Mouse (Mus musculus) neural tube, embryonic 12.5 days (tissue): Measurements from ENCODE around the gene Il11. TPM values are rescaled to one million over a fixed set of nuclear protein-coding genes. Genes with fewer than 3 reads are reported as not detected.
A peak's percentile ranks its signal among the peaks of the same experiment; 100 is the strongest.
"Not testable (repeated sequence)": the region's sequence is repeated elsewhere in the genome, so short reads cannot be mapped to it uniquely, and the experiment has no call there.

ENCODE experiments used
- ATAC-seq: fragments of 200-750 bp; cut with Nextera tagmentation; 2 replicates; pipeline ENCODE4 v1.8.0; 2017; ENCODE audit warnings: low read depth, mild to moderate bottlenecking, moderate TSS enrichment, moderate library complexity; ENCODE audit not compliant: low FRiP score
- H3K27ac ChIP-seq: fragments of 300-500 bp; sonication (generic); 2 replicates; pipeline ENCODE4 v1.5.1; 2016
- H3K27me3 ChIP-seq: fragments of 300-500 bp; sonication (generic); replicated peaks from 2 replicates; pipeline ENCODE4 v1.6.1; 2016; ENCODE audit warnings: mild to moderate bottlenecking
- H3K36me3 ChIP-seq: fragments of 300-500 bp; sonication (generic); 2 replicates; pipeline ENCODE4 v1.6.1; 2016; ENCODE audit warnings: mild to moderate bottlenecking
- H3K4me1 ChIP-seq: fragments of 300-500 bp; sonication (generic); 2 replicates; pipeline ENCODE4 v1.6.1; 2016
- H3K4me2 ChIP-seq: fragments of 300-500 bp; sonication (generic); replicated peaks from 2 replicates; pipeline ENCODE4 v1.6.1; 2016; ENCODE audit warnings: mild to moderate bottlenecking
- H3K4me3 ChIP-seq: fragments of 300-500 bp; sonication (generic); 2 replicates; pipeline ENCODE4 v1.5.1; 2016
- H3K9ac ChIP-seq: fragments of 300-500 bp; sonication (generic); 2 replicates; pipeline ENCODE4 v1.6.1; 2016; ENCODE audit warnings: mild to moderate bottlenecking
- H3K9me3 ChIP-seq: fragments of 300-500 bp; sonication (generic); 2 replicates; pipeline ENCODE4 v1.6.1; 2016; ENCODE audit warnings: mild to moderate bottlenecking
- WGBS: fragments of 180-500 bp; shearing (Covaris S2); methylation state at CpG from one replicate; pipeline ENCODE4 v1.1.7; 2016; 5-methylcytosine and 5-hydroxymethylcytosine counted together
- polyA plus RNA-seq: library from polyadenylated mRNA; unstranded; fragments of >200 nt; fragmentation: Nextera tagmentation; extraction: Ambion mirVana; gene quantifications from 2 replicates; pipeline ENCODE4 v1.2.1, GENCODE M21; 2016

Il11 gene
- polyA plus RNA-seq, 1 experiment from 2014 or later: 0.51 TPM

GRCm38 (mm10) chr7:4802247-4802646, 19.6 kb upstream of the Il11 start:
- no peak for ATAC-seq
- peaks cover 23% of the 10 kb centered on the region for H3K36me3 ChIP-seq
- H3K9ac ChIP-seq: no peak overlapping the region
- H3K27ac ChIP-seq: no peak overlapping the region
- no peaks in the 10 kb centered on the region for H3K27me3 ChIP-seq
- H3K4me1 ChIP-seq: no peaks in the 10 kb centered on the region
- no peak overlapping the region for H3K4me2 ChIP-seq
- H3K4me3 ChIP-seq: no peak overlapping the region
- H3K9me3 ChIP-seq: no peaks in the 10 kb centered on the region

GRCm38 (mm10) chr7:4795767-4796433, 13.2 kb upstream of the Il11 start:
- no peak overlapping the region for H3K9ac ChIP-seq
- H3K4me3 ChIP-seq: no peak overlapping the region
- no peak for ATAC-seq
- no peak overlapping the region for H3K4me2 ChIP-seq
- H3K27me3 ChIP-seq: no peaks in the 10 kb centered on the region
- peaks cover 38% of the 10 kb centered on the region for H3K36me3 ChIP-seq
- WGBS: 75% methylated on average over 7 of the region's 7 CpGs
- H3K4me1 ChIP-seq: peaks cover 14% of the 10 kb centered on the region
- H3K9me3 ChIP-seq: no peaks in the 10 kb centered on the region
- no peak overlapping the region for H3K27ac ChIP-seq

GRCm38 (mm10) chr7:4794631-4795168, 12.0 kb upstream of the Il11 start:
- no peak overlapping the region for H3K9ac ChIP-seq
- H3K27ac ChIP-seq: no peak overlapping the region
- H3K9me3 ChIP-seq: no peaks in the 10 kb centered on the region
- H3K4me2 ChIP-seq: peak overlapping the region; percentile 85
- H3K36me3 ChIP-seq: peaks cover 38% of the 10 kb centered on the region
- H3K27me3 ChIP-seq: peaks cover 2% of the 10 kb centered on the region; the same call in 1 of the 2 replicates
- no peak for ATAC-seq
- peaks cover 14% of the 10 kb centered on the region for H3K4me1 ChIP-seq
- WGBS: 87% methylated on average over 3 of the region's 3 CpGs
- peak overlapping the region; percentile 15 for H3K4me3 ChIP-seq

GRCm38 (mm10) chr7:4793674-4794073, 11.0 kb upstream of the Il11 start:
- ATAC-seq: no peak
- no peak overlapping the region for H3K27ac ChIP-seq
- peak overlapping the region; percentile 85 for H3K4me2 ChIP-seq
- H3K36me3 ChIP-seq: peaks cover 38% of the 10 kb centered on the region
- H3K9ac ChIP-seq: peak overlapping the region; percentile 97
- no peaks in the 10 kb centered on the region for H3K9me3 ChIP-seq
- peaks cover 15% of the 10 kb centered on the region for H3K4me1 ChIP-seq
- peak overlapping the region; percentile 88 for H3K4me3 ChIP-seq
- 44% methylated on average over 4 of the region's 4 CpGs for WGBS
- H3K27me3 ChIP-seq: peaks cover 7% of the 10 kb centered on the region; the same call in 1 of the 2 replicates

GRCm38 (mm10) chr7:4793248-4793647, 10.6 kb upstream of the Il11 start:
- Histone ChIP-seq H3K9ac (peak overlapping the region; percentile 97), H3K27ac (peak overlapping the region; percentile 72; the same call in 1 of the 2 replicates), H3K4me1 (peaks cover 19% of the 10 kb centered on the region), H3K4me3 (peak overlapping the region; percentile 88), H3K4me2 (peak overlapping the region; percentile 85), H3K36me3 (peaks cover 38% of the 10 kb centered on the region)
- 1% methylated on average over 31 of the region's 31 CpGs for WGBS
- peak; percentile 6 for ATAC-seq
- not testable (repeated sequence) for H3K9me3 ChIP-seq, H3K27me3 ChIP-seq

- 2% methylated on average over 50 of the region's 54 CpGs for WGBS
- Histone ChIP-seq H3K36me3 (peaks cover 36% of the 10 kb centered on the region), H3K9me3 (no peaks in the 10 kb centered on the region), H3K27me3 (peaks cover 7% of the 10 kb centered on the region; the same call in 1 of the 2 replicates), H3K4me1 (peaks cover 20% of the 10 kb centered on the region), H3K27ac (peak within 1 kb of the TSS; percentile 72), H3K9ac (peak within 1 kb of the TSS; percentile 97), H3K4me2 (peak within 1 kb of the TSS; percentile 85), H3K4me3 (peak within 1 kb of the TSS; percentile 88)
- peak; percentile 88 for ATAC-seq
Observed at GRCm38 (mm10) chr7:4792278-4793212, 9.9 kb upstream of the Il11 start, which contains the start of gene Rpl28. Rpl28 (plus strand) TSS chr7:4792874.

GRCm38 (mm10) chr7:4789436-4789935, 6.8 kb upstream of the Il11 start, which contains the start of gene Tmem238:
Tmem238 (minus strand) TSS chr7:4789656.
- Histone ChIP-seq H3K4me1 (peaks cover 16% of the 10 kb centered on the region), H3K9me3 (no peaks in the 10 kb centered on the region), H3K4me3 (peak within 1 kb of the TSS; percentile 54), H3K9ac (peak within 1 kb of the TSS; percentile 72), H3K36me3 (peaks cover 9% of the 10 kb centered on the region), H3K4me2 (peak within 1 kb of the TSS; percentile 89), H3K27ac (no peak within 1 kb of the TSS), H3K27me3 (peaks cover 7% of the 10 kb centered on the region; the same call in 1 of the 2 replicates)
- no peak; the same call in 1 of the 2 replicates for ATAC-seq
- WGBS: 8% methylated on average over 40 of the region's 40 CpGs

- H3K27ac ChIP-seq: no peak overlapping the region
Observed at GRCm38 (mm10) chr7:4788499-4789435, 6.1 kb upstream of the Il11 start.

GRCm38 (mm10) chr7:4783667-4784268, 1.1 kb upstream of the Il11 start:
- no peak overlapping the region for H3K4me3 ChIP-seq
- ATAC-seq: no peak
- 84% methylated on average over 14 of the region's 14 CpGs for WGBS

More at GRCm38 (mm10) chr7:4788499-4789435, 6.1 kb upstream of the Il11 start:
- 2% methylated on average over 64 of the region's 64 CpGs for WGBS
- Histone ChIP-seq H3K27me3 (peaks cover 7% of the 10 kb centered on the region; the same call in 1 of the 2 replicates), H3K36me3 (peaks cover 1% of the 10 kb centered on the region; the same call in 1 of the 2 replicates), H3K4me1 (peaks cover 9% of the 10 kb centered on the region), H3K9me3 (no peaks in the 10 kb centered on the region), H3K4me2 (peak overlapping the region; percentile 89), H3K4me3 (peak overlapping the region; percentile 54), H3K9ac (peak overlapping the region; percentile 72)
- peak; percentile 27 for ATAC-seq

GRCm38 (mm10) chr7:4782130-4782529, 529 bp downstream of the Il11 start:
- H3K9me3 ChIP-seq: no peaks in the 10 kb centered on the region
- H3K4me2 ChIP-seq: no peak overlapping the region
- no peak overlapping the region for H3K9ac ChIP-seq
- H3K4me3 ChIP-seq: no peak overlapping the region
- no peak for ATAC-seq
- H3K27me3 ChIP-seq: peaks cover 32% of the 10 kb centered on the region
- WGBS: 59% methylated on average over 3 of the region's 3 CpGs
- no peak overlapping the region for H3K27ac ChIP-seq
- H3K4me1 ChIP-seq: peaks cover 9% of the 10 kb centered on the region
- H3K36me3 ChIP-seq: no peaks in the 10 kb centered on the region

More at GRCm38 (mm10) chr7:4783667-4784268, 1.1 kb upstream of the Il11 start:
- no peak overlapping the region for H3K4me2 ChIP-seq
- no peaks in the 10 kb centered on the region for H3K36me3 ChIP-seq
- H3K9ac ChIP-seq: no peak overlapping the region
- H3K27me3 ChIP-seq: peaks cover 16% of the 10 kb centered on the region
- H3K9me3 ChIP-seq: no peaks in the 10 kb centered on the region
- peaks cover 6% of the 10 kb centered on the region; the same call in 1 of the 2 replicates for H3K4me1 ChIP-seq
- no peak overlapping the region for H3K27ac ChIP-seq
